Mouse (Mus musculus) small intestine, adult 2 months (tissue): ENCODE data around the gene Casp7.

Experiments used
- CTCF ChIP-seq: fragments of 200-500 bp; IDR thresholded peaks from 2 replicates; pipeline ENCODE4 v1.5.1; 2012; ENCODE audit warnings: low read depth, mild to moderate bottlenecking, control low read depth, inconsistent platforms, low read length, moderate library complexity, mixed read lengths; ENCODE audit not compliant: insufficient replicate concordance, insufficient read length; ENCODE audit errors: extremely low read depth
- POLR2A ChIP-seq: fragments of 200-500 bp; IDR thresholded peaks from 2 replicates; pipeline ENCODE4 v1.6.1; 2012; ENCODE audit warnings: low read depth, mild to moderate bottlenecking, control low read depth, inconsistent platforms, low read length, moderate library complexity

- TF ChIP-seq CTCF: no peak
- peak; percentile 58; the same call in 1 of the 2 replicates for TF ChIP-seq POLR2A
Measured at GRCm38 (mm10) chr19:56391307-56392046, 5.5 kb upstream of the Casp7 start.
